11 mouse cellular contexts compared by ENCODE assay signal in genomic region chr6:38320621-38321020, GRCm38 (mm10).
"Had no signal": no experiment of that assay in that cellular context is flagged by ENCODE, and none has a peak within 500 bp of the region (broad histone marks: within the 10 kb centered on the region; RNA-seq: fewer than 3 reads in every experiment).

No protein-coding gene starts in this region.

- DNase-seq: kidney, adult 11 months; kidney, postnatal 10 days; kidney, postnatal 4 days; left cerebral cortex, postnatal 4 days; lung, adult 18-20 months; midbrain, embryonic 14.5 days; right cerebral cortex, postnatal 14 days; thymus, postnatal 4 days had no signal

- H3K36me3 ChIP-seq: limb, embryonic 13.5 days; midbrain, embryonic 10.5 days; neural tube, embryonic 13.5 days had no signal

- H3K27me3 ChIP-seq: limb, embryonic 13.5 days; neural tube, embryonic 13.5 days had no signal
